Mouse (Mus musculus) liver, adult (tissue): ENCODE results near the gene Olfr106-ps.

Experiments used
- GATA4 ChIP-seq: IDR thresholded peaks from 2 replicates; pipeline ENCODE4 v1.6.1; 2014; ENCODE audit warnings: mild to moderate bottlenecking, low read length; ENCODE audit not compliant: insufficient replicate concordance

The Olfr106-ps gene

GRCm38 (mm10) chr17:37390093-37390492, at the start of gene Olfr106-ps:
Gene Olfr106-ps (plus strand): TSS chr17:37390393.
- TF ChIP-seq GATA4 = no peak

- TF ChIP-seq GATA4 = no peak
Observed at GRCm38 (mm10) chr17:37359282-37359681, 30.9 kb upstream of the Olfr106-ps start, which contains the start of gene Olfr104-ps. Gene Olfr104-ps (plus strand): TSS chr17:37359582.

GRCm38 (mm10) chr17:37378733-37379132, 11.5 kb upstream of the Olfr106-ps start, which contains the start of gene Olfr105-ps:
Gene Olfr105-ps (plus strand): TSS chr17:37379033.
- no peak for TF ChIP-seq GATA4

- no peak for TF ChIP-seq GATA4
Observed at GRCm38 (mm10) chr17:37398926-37399325, 8.7 kb downstream of the Olfr106-ps start, which contains the start of gene Olfr107. Gene Olfr107 (plus strand): TSS chr17:37399226.

GRCm38 (mm10) chr17:37413380-37413779, 23.2 kb downstream of the Olfr106-ps start:
- TF ChIP-seq GATA4 = no peak

- no peak for TF ChIP-seq GATA4
Observed at GRCm38 (mm10) chr17:37445180-37445579, 55.0 kb downstream of the Olfr106-ps start, which contains the start of gene Olfr108. Gene Olfr108 (plus strand): TSS chr17:37445480.
